Mouse (Mus musculus) MEL (cell line): ENCODE measurements at regions not wholly inside any gene's neighbourhood (a gene's known extent, or its start where the extent isn't known, plus 50 kb on each side); places are given as distances from the start of the nearest gene placed in this dataset.

Experiments used
- DNase-seq: peaks from one replicate; pipeline ENCODE4 v3.0.0; 2011; ENCODE audit warnings: low read depth, low spot score
- H3K27ac ChIP-seq: 2 replicates; pipeline ENCODE4 v1.5.1; 2012; ENCODE audit warnings: low read depth, mild to moderate bottlenecking, control low read depth, low read length, moderate library complexity; ENCODE audit not compliant: control insufficient read depth
- H3K27me3 ChIP-seq, 2 experiments: fragments of 150-350 bp in 1 of 2; sonication (generic) in 1 of 2; 2 replicates each; pipeline ENCODE4 v1.6.1; 2012; ENCODE audit warnings: low read length in 2 of 2, mild to moderate bottlenecking in 2 of 2, improper control_type of control experiment in 1 of 2, moderate library complexity in 1 of 2; ENCODE audit not compliant: insufficient read depth in 2 of 2, control insufficient read depth in 1 of 2
- H3K36me3 ChIP-seq, 2 experiments: 2 replicates each; pipeline ENCODE4 v1.6.1; 2012 to 2014; ENCODE audit warnings: low read length in 2 of 2, improper control_type of control experiment in 1 of 2, inconsistent platforms in 1 of 2, mild to moderate bottlenecking in 1 of 2; ENCODE audit not compliant: insufficient read depth in 2 of 2, control insufficient read depth in 1 of 2
- H3K4me1 ChIP-seq, 2 experiments: fragments of 150-350 bp in 1 of 2; sonication (generic) in 1 of 2; 2 replicates each; pipeline ENCODE4 v1.6.1; 2012; ENCODE audit warnings: low read length in 2 of 2, improper control_type of control experiment in 1 of 2, mild to moderate bottlenecking in 1 of 2; ENCODE audit not compliant: insufficient read depth in 2 of 2, control insufficient read depth in 1 of 2
- H3K4me3 ChIP-seq, 2 experiments: fragments of 150-350 bp in 1 of 2; sonication (generic) in 1 of 2; 2 replicates each; pipeline ENCODE4 v1.5.1; 2012; ENCODE audit warnings: low read depth in 2 of 2, low read length in 2 of 2, mild to moderate bottlenecking in 2 of 2, moderate library complexity in 2 of 2, control low read depth in 1 of 2, improper control_type of control experiment in 1 of 2; ENCODE audit not compliant: control insufficient read depth in 1 of 2, insufficient read depth in 1 of 2
- H3K79me2 ChIP-seq: 2 replicates; pipeline ENCODE4 v1.6.1; 2012; ENCODE audit warnings: mild to moderate bottlenecking, low read length, moderate library complexity; ENCODE audit not compliant: control insufficient read depth, poor library complexity, insufficient read depth
- H3K9ac ChIP-seq: 2 replicates; pipeline ENCODE4 v1.6.1; 2012; ENCODE audit warnings: low read depth, mild to moderate bottlenecking, control low read depth, low read length, moderate library complexity; ENCODE audit not compliant: control insufficient read depth, poor library complexity, severe bottlenecking
- H3K9me3 ChIP-seq: fragments of 150-350 bp; sonication (generic); replicated peaks from 2 replicates; pipeline ENCODE4 v1.6.1; 2012; ENCODE audit warnings: mild to moderate bottlenecking, low read length, improper control_type of control experiment, moderate library complexity; ENCODE audit not compliant: insufficient read depth
- CHD2 ChIP-seq: IDR thresholded peaks from 2 replicates; pipeline ENCODE4 v1.6.1; 2011; ENCODE audit warnings: low read length, improper control_type of control experiment
- CTCF ChIP-seq, 3 experiments: IDR thresholded peaks in 2 of 3; conservative IDR thresholded peaks in 1 of 3; 2 replicates each; pipeline ENCODE4 v1.5.1; 2011 to 2012; ENCODE audit warnings: low read length in 3 of 3, low read depth in 2 of 3, mild to moderate bottlenecking in 2 of 3, improper control_type of control experiment in 1 of 3, inconsistent platforms in 1 of 3, mixed read lengths in 1 of 3, moderate library complexity in 1 of 3; ENCODE audit not compliant: control insufficient read depth in 1 of 3, insufficient read depth in 1 of 3, poor library complexity in 1 of 3, severe bottlenecking in 1 of 3
- EP300 ChIP-seq, 2 experiments: IDR thresholded peaks; 2 replicates each; pipeline ENCODE4 v1.6.1; 2011; ENCODE audit warnings: improper control_type of control experiment in 2 of 2, low read length in 2 of 2, low read depth in 1 of 2, mild to moderate bottlenecking in 1 of 2
- HCFC1 ChIP-seq: IDR thresholded peaks from 2 replicates; pipeline ENCODE4 v1.6.1; 2012; ENCODE audit warnings: low read depth, mild to moderate bottlenecking, inconsistent platforms, low read length, improper control_type of control experiment, moderate library complexity
- JUND ChIP-seq: IDR thresholded peaks from 2 replicates; pipeline ENCODE4 v1.6.1; 2011; ENCODE audit warnings: low read depth, mild to moderate bottlenecking, improper control_type of control experiment, low read length
- KAT2A ChIP-seq: conservative IDR thresholded peaks from 2 replicates; pipeline ENCODE4 v1.6.1; 2012; ENCODE audit warnings: low read depth, low read length, improper control_type of control experiment, inconsistent platforms
- MEF2A ChIP-seq: IDR thresholded peaks from 2 replicates; pipeline ENCODE4 v1.6.1; 2014; ENCODE audit warnings: low read depth, mild to moderate bottlenecking, inconsistent platforms, low read length, improper control_type of control experiment; ENCODE audit not compliant: poor library complexity, insufficient replicate concordance, severe bottlenecking; ENCODE audit errors: extremely low read depth
- MXI1 ChIP-seq: IDR thresholded peaks from 2 replicates; pipeline ENCODE4 v1.6.1; 2011; ENCODE audit warnings: mild to moderate bottlenecking, low read depth, low read length, improper control_type of control experiment
- NELFE ChIP-seq: IDR thresholded peaks from 2 replicates; pipeline ENCODE4 v1.6.1; 2011; ENCODE audit warnings: low read depth, low read length, improper control_type of control experiment
- RCOR1 ChIP-seq: IDR thresholded peaks from 2 replicates; pipeline ENCODE4 v1.6.1; 2012; ENCODE audit warnings: low read depth, mild to moderate bottlenecking, inconsistent platforms, low read length, improper control_type of control experiment
- SIN3A ChIP-seq: IDR thresholded peaks from 2 replicates; pipeline ENCODE4 v1.6.1; 2012; ENCODE audit warnings: low read length, improper control_type of control experiment, inconsistent platforms
- SMC3 ChIP-seq: IDR thresholded peaks from 2 replicates; pipeline ENCODE4 v1.6.1; 2011; ENCODE audit warnings: low read depth, low read length, improper control_type of control experiment
- TBP ChIP-seq: IDR thresholded peaks from 2 replicates; pipeline ENCODE4 v1.8.0; 2011; ENCODE audit warnings: low read depth, low read length, improper control_type of control experiment
- USF1 ChIP-seq: IDR thresholded peaks from 2 replicates; pipeline ENCODE4 v1.6.1; 2014; ENCODE audit warnings: low read depth, mild to moderate bottlenecking, inconsistent platforms, low read length, improper control_type of control experiment, moderate library complexity
- USF2 ChIP-seq, 2 experiments: IDR thresholded peaks; 2 replicates each; pipeline ENCODE4 v1.6.1; 2011 to 2012; ENCODE audit warnings: improper control_type of control experiment in 2 of 2, low read length in 2 of 2, borderline replicate concordance in 1 of 2, inconsistent platforms in 1 of 2, low read depth in 1 of 2, mild to moderate bottlenecking in 1 of 2; ENCODE audit not compliant: insufficient read depth in 1 of 2
- ZKSCAN1 ChIP-seq: IDR thresholded peaks from 2 replicates; pipeline ENCODE4 v1.6.1; 2012; ENCODE audit warnings: low read depth, mild to moderate bottlenecking, inconsistent platforms, low read length, improper control_type of control experiment, moderate library complexity
- ZNF384 ChIP-seq: IDR thresholded peaks from 2 replicates; pipeline ENCODE4 v1.6.1; 2012; ENCODE audit warnings: low read depth, mild to moderate bottlenecking, inconsistent platforms, low read length, improper control_type of control experiment

- H3K9ac ChIP-seq: no peak overlapping the region
- no peak overlapping the region for H3K4me3 ChIP-seq
- H3K9me3 ChIP-seq: no peaks in the 10 kb centered on the region
- H3K4me1 ChIP-seq: no peaks in the 10 kb centered on the region
- no peaks in the 10 kb centered on the region for H3K79me2 ChIP-seq
- H3K36me3 ChIP-seq: no peaks in the 10 kb centered on the region
- no peak for DNase-seq
- no peaks in the 10 kb centered on the region for H3K27me3 ChIP-seq
- no peak overlapping the region for H3K27ac ChIP-seq
- TF ChIP-seq HCFC1: no peak
- no peak for TF ChIP-seq RCOR1
- no peak for TF ChIP-seq ZKSCAN1
- TF ChIP-seq EP300 (IDR thresholded peaks at IDR 0.05; ENCODE audit: low read depth in 1 of 2, low read length in 2 of 2): no peak
- no peak for TF ChIP-seq CTCF (IDR thresholded peaks at IDR 0.05 in 2 of 3, conservative IDR thresholded peaks at IDR 0.05 in 1 of 3; ENCODE audit: control insufficient read depth in 1 of 3, insufficient read depth in 1 of 3, low read depth in 2 of 3, low read length in 3 of 3, poor library complexity in 1 of 3, severe bottlenecking in 1 of 3)
These were observed 79.5 kb upstream of the Arhgap21 start for GRCm38 (mm10) chr2:21048226-21048625.

- DNase-seq: no peak
- no peak overlapping the region for H3K27ac ChIP-seq
- no peaks in the 10 kb centered on the region for H3K27me3 ChIP-seq
- H3K9me3 ChIP-seq: no peaks in the 10 kb centered on the region
- no peaks in the 10 kb centered on the region for H3K4me1 ChIP-seq
- no peak for TF ChIP-seq SMC3
- H3K79me2 ChIP-seq: no peaks in the 10 kb centered on the region
- H3K36me3 ChIP-seq: no peaks in the 10 kb centered on the region
- H3K4me3 ChIP-seq: no peak overlapping the region
- H3K9ac ChIP-seq: no peak overlapping the region
These were observed 77.9 kb upstream of the Arhgap21 start for GRCm38 (mm10) chr2:21046503-21047116.

GRCm38 (mm10) chr2:21044781-21045180 lies 76.1 kb upstream of the Arhgap21 start:
- no peaks in the 10 kb centered on the region for H3K79me2 ChIP-seq
- H3K27me3 ChIP-seq: no peaks in the 10 kb centered on the region
- H3K4me1 ChIP-seq: no peaks in the 10 kb centered on the region
- DNase-seq: no peak
- H3K4me3 ChIP-seq: no peak overlapping the region
- no peak for TF ChIP-seq USF2 (IDR thresholded peaks at IDR 0.05; ENCODE audit: borderline replicate concordance in 1 of 2, insufficient read depth in 1 of 2, low read depth in 1 of 2, low read length in 2 of 2)
- TF ChIP-seq JUND: no peak
- TF ChIP-seq MXI1: no peak
- no peak for TF ChIP-seq ZNF384
- TF ChIP-seq CHD2: no peak
- no peak for TF ChIP-seq EP300 (IDR thresholded peaks at IDR 0.05; ENCODE audit: low read depth in 1 of 2, low read length in 2 of 2)
- no peak for TF ChIP-seq SIN3A
- TF ChIP-seq KAT2A: no peak
- no peak for TF ChIP-seq ZKSCAN1
- TF ChIP-seq TBP: no peak
- no peak for TF ChIP-seq NELFE
- TF ChIP-seq MEF2A: no peak
- no peak for TF ChIP-seq USF1
- no peaks in the 10 kb centered on the region for H3K36me3 ChIP-seq
- no peak overlapping the region for H3K9ac ChIP-seq
- no peak overlapping the region for H3K27ac ChIP-seq
- no peaks in the 10 kb centered on the region for H3K9me3 ChIP-seq
